Mouse (Mus musculus) CD4-positive, CD25-positive, alpha-beta regulatory T cell, adult 4 months (primary cell): ENCODE results near the gene Inhbb. TPM values are rescaled to one million over a fixed set of nuclear protein-coding genes. Genes with fewer than 3 reads are reported as not detected.

ENCODE experiments used
- ATAC-seq: one replicate; pipeline ENCODE4 v1.8.0; 2017
- polyA plus RNA-seq, 2 experiments: library from polyadenylated mRNA; unstranded; fragments of 100-300 nt; shearing (Covaris generic); gene quantifications; one replicate each; pipeline ENCODE4 v1.2.1; 2017

The Inhbb gene
- polyA plus RNA-seq, 2 experiments from 2014 or later: not detected

DNA sequence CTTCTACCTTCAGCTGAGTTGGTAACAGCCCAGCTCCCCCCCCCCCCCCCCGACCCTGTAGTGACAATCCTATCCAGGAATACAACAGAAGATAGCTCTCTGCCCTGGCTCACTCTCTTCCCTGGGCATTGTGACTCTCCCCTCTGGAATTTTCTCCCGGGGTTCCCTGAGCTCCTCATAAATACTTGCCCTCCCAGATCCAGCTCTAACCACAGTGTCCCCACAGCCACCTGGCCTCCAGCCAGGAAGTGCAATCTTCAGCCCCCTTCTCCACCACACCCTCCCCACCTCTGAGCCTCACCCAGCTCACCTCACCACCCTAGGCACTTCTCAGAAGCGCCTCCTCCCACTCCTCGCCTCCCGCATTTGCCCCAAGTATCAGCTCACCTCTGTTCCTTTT, 46.7 kb downstream of the Inhbb start:
- ATAC-seq: no peak

DNA sequence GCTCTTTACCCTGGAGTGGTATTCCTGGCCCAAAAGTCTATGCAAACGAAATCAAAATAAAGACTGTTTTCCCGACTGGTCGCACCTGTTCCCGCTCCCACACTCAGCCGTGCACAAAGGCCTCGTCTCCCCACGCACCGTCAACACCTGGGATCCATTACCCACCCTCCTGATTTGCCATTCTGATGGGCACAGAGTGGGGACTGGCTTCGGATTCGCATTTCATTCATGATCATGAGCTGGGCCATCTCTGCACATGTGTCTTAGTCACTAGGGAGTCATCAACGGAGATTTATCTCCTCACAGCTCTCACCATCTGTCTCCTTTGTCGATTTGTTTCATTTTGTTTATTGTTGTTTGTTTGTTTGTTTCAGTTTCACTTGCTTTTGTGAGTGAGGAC, 54.5 kb downstream of the Inhbb start:
- no peak for ATAC-seq

DNA sequence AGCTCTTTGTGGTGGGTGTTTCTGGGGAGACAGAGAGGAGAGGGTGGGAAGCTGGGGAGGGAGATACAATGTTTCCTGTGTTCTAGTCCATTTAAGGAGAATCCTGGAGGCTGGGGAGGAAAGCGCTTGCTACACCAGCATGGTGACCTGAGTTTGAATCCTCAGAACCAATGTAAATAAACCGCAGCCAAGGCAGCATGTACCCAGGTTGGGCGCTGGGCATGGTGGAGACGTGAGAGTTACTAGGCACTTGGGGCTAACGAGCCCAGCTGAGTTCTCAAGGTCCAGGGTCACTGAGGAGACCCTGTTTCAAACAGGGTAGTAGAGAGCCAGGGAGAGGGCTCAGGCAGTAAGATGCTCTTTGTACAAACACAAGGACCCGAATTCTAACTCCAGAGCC, 55.7 kb downstream of the Inhbb start:
- no peak for ATAC-seq

Other genes with a start within 250 kb of the Inhbb start
- 10 to 100 TPM in 1 of 2 experiments, 1 to 10 TPM in 1; 9.9 to 11.8 TPM for gene Ralb, start 82.5 kb upstream of the Inhbb start, polyA plus RNA-seq
- 10 to 100 TPM; 24.9 to 25.4 TPM for gene Tmem185b, start 103.9 kb upstream of the Inhbb start, polyA plus RNA-seq
- gene Epb41l5, start 226.8 kb upstream of the Inhbb start, polyA plus RNA-seq: 1 to 10 TPM in 1 of 2 experiments, under 1 TPM in 1; 0.96 to 1.4 TPM